Mouse (Mus musculus) neural tube, embryonic 15.5 days (tissue): ENCODE measurements around the gene Scly. TPM values are rescaled to one million over a fixed set of nuclear protein-coding genes. Genes with fewer than 3 reads are reported as not detected.

Experiments used
- ATAC-seq: fragments of 200-750 bp; cut with Nextera tagmentation; 2 replicates; pipeline ENCODE4 v1.8.0; 2017; ENCODE audit warnings: mild to moderate bottlenecking, moderate TSS enrichment, moderate library complexity; ENCODE audit not compliant: low FRiP score
- H3K27ac ChIP-seq: fragments of 300-500 bp; sonication (generic); replicated peaks from 2 replicates; pipeline ENCODE4 v1.5.1; 2015; ENCODE audit warnings: mild to moderate bottlenecking, inconsistent platforms
- H3K27me3 ChIP-seq: fragments of 300-500 bp; sonication (generic); replicated peaks from 2 replicates; pipeline ENCODE4 v1.6.1; 2015; ENCODE audit warnings: inconsistent platforms
- H3K36me3 ChIP-seq: fragments of 300-500 bp; sonication (generic); 2 replicates; pipeline ENCODE4 v1.6.1; 2015; ENCODE audit warnings: inconsistent platforms
- H3K4me1 ChIP-seq: fragments of 300-500 bp; sonication (generic); 2 replicates; pipeline ENCODE4 v1.6.1; 2015; ENCODE audit warnings: inconsistent platforms
- H3K4me2 ChIP-seq: fragments of 300-500 bp; sonication (generic); 2 replicates; pipeline ENCODE4 v1.6.1; 2015; ENCODE audit warnings: inconsistent platforms, mild to moderate bottlenecking, moderate library complexity
- H3K4me3 ChIP-seq: fragments of 300-500 bp; sonication (generic); replicated peaks from 2 replicates; pipeline ENCODE4 v1.5.1; 2015; ENCODE audit warnings: mild to moderate bottlenecking, inconsistent platforms
- H3K9ac ChIP-seq: fragments of 300-500 bp; sonication (generic); replicated peaks from 2 replicates; pipeline ENCODE4 v1.6.1; 2015; ENCODE audit warnings: mild to moderate bottlenecking, inconsistent platforms
- H3K9me3 ChIP-seq: fragments of 300-500 bp; sonication (generic); replicated peaks from 2 replicates; pipeline ENCODE4 v1.6.1; 2016; ENCODE audit warnings: inconsistent platforms
- WGBS: fragments of 180-500 bp; shearing (Covaris S2); methylation state at CpG from one replicate; pipeline ENCODE4 v1.1.7; 2015; ENCODE audit warnings: mixed read lengths; 5-methylcytosine and 5-hydroxymethylcytosine counted together
- polyA plus RNA-seq: library from polyadenylated mRNA; unstranded; fragments of >200 nt; fragmentation: Nextera tagmentation; extraction: Ambion mirVana; gene quantifications from 2 replicates; pipeline ENCODE4 v1.2.1, GENCODE M21; 2015

Scly gene
- polyA plus RNA-seq, 1 experiment from 2014 or later = 16.3 TPM

DNA sequence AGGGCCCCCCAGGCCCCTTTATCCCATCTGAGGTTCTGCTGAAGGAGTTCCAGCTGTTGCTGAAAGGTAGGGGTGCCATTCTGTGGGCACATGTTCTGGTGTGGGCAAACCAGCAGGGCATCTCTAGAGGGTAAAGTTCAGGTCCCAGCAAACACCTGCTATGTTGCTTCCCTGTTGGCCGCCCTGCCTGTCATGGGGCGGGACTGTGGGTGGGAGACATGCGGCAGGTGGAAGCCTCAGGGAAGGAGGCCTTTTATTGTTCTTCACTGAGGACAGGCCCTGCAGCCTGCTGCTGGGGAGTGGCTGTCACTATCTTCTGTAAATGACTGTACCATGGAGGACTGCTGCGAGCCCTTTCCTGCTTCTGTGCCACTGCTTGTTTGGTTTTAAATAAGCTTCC, 71.3 kb downstream of the Scly start:
- H3K36me3 ChIP-seq = peaks cover 38% of the 10 kb centered on the region
- H3K9me3 ChIP-seq = no peaks in the 10 kb centered on the region
- no peak overlapping the region for H3K4me3 ChIP-seq
- no peak overlapping the region for H3K4me2 ChIP-seq
- WGBS = 66% methylated on average over 4 of the region's 4 CpGs
- H3K27ac ChIP-seq = no peak overlapping the region
- peaks cover 10% of the 10 kb centered on the region for H3K4me1 ChIP-seq
- H3K9ac ChIP-seq = no peak overlapping the region
- ATAC-seq = no peak
- peaks cover 22% of the 10 kb centered on the region for H3K27me3 ChIP-seq

DNA sequence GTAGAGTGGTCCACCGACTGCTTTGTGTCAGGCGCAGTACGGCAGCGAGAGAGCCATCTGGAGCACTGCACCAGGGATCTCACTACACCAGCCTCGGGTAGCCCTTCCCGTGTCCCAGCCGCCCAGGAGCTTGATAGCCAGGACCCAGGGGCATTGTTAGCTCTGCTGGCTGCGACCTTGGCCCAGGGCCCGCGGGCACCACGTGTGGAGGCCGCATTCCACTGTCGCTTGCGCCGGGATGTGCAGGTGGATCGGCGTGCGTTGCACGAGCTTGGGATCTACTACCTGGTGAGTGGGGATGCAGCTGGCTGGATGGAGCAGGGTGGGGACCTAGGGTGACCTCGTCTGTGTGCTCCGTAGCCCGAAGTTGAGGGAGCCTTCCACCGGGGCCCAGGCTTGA, 71.9 kb downstream of the Scly start:
- Histone ChIP-seq H3K36me3 (peaks cover 44% of the 10 kb centered on the region), H3K4me3 (no peak overlapping the region)

More for the DNA sequence above, 71.9 kb downstream of the Scly start:
- H3K27ac ChIP-seq = no peak overlapping the region
- WGBS = 84% methylated on average over 23 of the region's 23 CpGs
- peaks cover 22% of the 10 kb centered on the region for H3K27me3 ChIP-seq
- no peak overlapping the region for H3K4me2 ChIP-seq
- H3K9ac ChIP-seq = no peak overlapping the region
- no peak; the same call in 1 of the 2 replicates for ATAC-seq
- H3K4me1 ChIP-seq = peaks cover 10% of the 10 kb centered on the region
- H3K9me3 ChIP-seq = no peaks in the 10 kb centered on the region

Other genes starting within 250 kb of the Scly start
- gene Rbm44, start 153.2 kb upstream of the Scly start, polyA plus RNA-seq = 0.28 and 0.75 TPM in 2 replicates
- 16.1 and 21.3 TPM in 2 replicates for gene Ramp1, start 118.5 kb upstream of the Scly start, polyA plus RNA-seq
- gene Ube2f, start 48.0 kb upstream of the Scly start, polyA plus RNA-seq = 58.6 and 63.2 TPM in 2 replicates
- 0.08 and 0.09 TPM in 2 replicates for gene Espnl, start 23.7 kb downstream of the Scly start, polyA plus RNA-seq
- gene Klhl30, start 52.7 kb downstream of the Scly start, polyA plus RNA-seq = 0.24 and 0.26 TPM in 2 replicates
- 0.06 and 1.2 TPM in 2 replicates for gene Erfe, start 68.1 kb downstream of the Scly start, polyA plus RNA-seq
- 144 and 149 TPM in 2 replicates for gene Ilkap, start 100.5 kb downstream of the Scly start, polyA plus RNA-seq
- 114 and 172 TPM in 2 replicates for gene Hes6, start 115.7 kb downstream of the Scly start, polyA plus RNA-seq
- gene Per2, start 161.0 kb downstream of the Scly start, polyA plus RNA-seq = 4.9 and 5.3 TPM in 2 replicates
- gene Traf3ip1, start 196.3 kb downstream of the Scly start, polyA plus RNA-seq = 10.0 and 10.3 TPM in 2 replicates
- gene Asb1, start 242.2 kb downstream of the Scly start, polyA plus RNA-seq = 12.0 and 13.4 TPM in 2 replicates